Mouse (Mus musculus) heart, embryonic 12.5 days (tissue): Measurements from ENCODE around the gene Cep112. TPM values are rescaled to one million over a fixed set of nuclear protein-coding genes. Genes with fewer than 3 reads are reported as not detected.

Experiments used
- ATAC-seq: fragments of 200-750 bp; cut with Nextera tagmentation; 2 replicates; pipeline ENCODE4 v1.8.0; 2017; ENCODE audit warnings: moderate TSS enrichment, moderate library complexity; ENCODE audit not compliant: insufficient number of reproducible peaks, low FRiP score
- H3K27ac ChIP-seq: fragments of 300-500 bp; sonication (generic); 2 replicates; pipeline ENCODE4 v1.5.1; 2016; ENCODE audit warnings: mild to moderate bottlenecking, moderate library complexity; ENCODE audit not compliant: poor library complexity, severe bottlenecking
- H3K27me3 ChIP-seq: fragments of 300-500 bp; sonication (generic); replicated peaks from 2 replicates; pipeline ENCODE4 v1.6.1; 2016; ENCODE audit warnings: mild to moderate bottlenecking, moderate library complexity
- H3K36me3 ChIP-seq: fragments of 300-500 bp; sonication (generic); 2 replicates; pipeline ENCODE4 v1.6.1; 2016; ENCODE audit warnings: mild to moderate bottlenecking, moderate library complexity
- H3K4me1 ChIP-seq: fragments of 300-500 bp; sonication (generic); replicated peaks from 2 replicates; pipeline ENCODE4 v1.6.1; 2016; ENCODE audit warnings: mild to moderate bottlenecking
- H3K4me2 ChIP-seq: fragments of 300-500 bp; sonication (generic); 2 replicates; pipeline ENCODE4 v1.6.1; 2016; ENCODE audit warnings: mild to moderate bottlenecking, moderate library complexity
- H3K4me3 ChIP-seq: fragments of 300-500 bp; sonication (generic); 2 replicates; pipeline ENCODE4 v1.5.1; 2016; ENCODE audit warnings: mild to moderate bottlenecking
- H3K9ac ChIP-seq: fragments of 300-500 bp; sonication (generic); 2 replicates; pipeline ENCODE4 v1.6.1; 2016; ENCODE audit warnings: mild to moderate bottlenecking, moderate library complexity
- H3K9me3 ChIP-seq: fragments of 300-500 bp; sonication (generic); replicated peaks from 2 replicates; pipeline ENCODE4 v1.6.1; 2016; ENCODE audit warnings: mild to moderate bottlenecking, moderate library complexity
- WGBS: fragments of 180-500 bp; shearing (Covaris S2); methylation state at CpG from one replicate; pipeline ENCODE4 v1.1.7; 2016; 5-methylcytosine and 5-hydroxymethylcytosine counted together
- polyA plus RNA-seq: library from polyadenylated mRNA; unstranded; fragments of >200 nt; fragmentation: Nextera tagmentation; extraction: Ambion mirVana; gene quantifications from 2 replicates; pipeline ENCODE4 v1.2.1, GENCODE M21; 2016

Cep112 gene
- polyA plus RNA-seq, 1 experiment from 2014 or later, result 7.9 TPM

DNA sequence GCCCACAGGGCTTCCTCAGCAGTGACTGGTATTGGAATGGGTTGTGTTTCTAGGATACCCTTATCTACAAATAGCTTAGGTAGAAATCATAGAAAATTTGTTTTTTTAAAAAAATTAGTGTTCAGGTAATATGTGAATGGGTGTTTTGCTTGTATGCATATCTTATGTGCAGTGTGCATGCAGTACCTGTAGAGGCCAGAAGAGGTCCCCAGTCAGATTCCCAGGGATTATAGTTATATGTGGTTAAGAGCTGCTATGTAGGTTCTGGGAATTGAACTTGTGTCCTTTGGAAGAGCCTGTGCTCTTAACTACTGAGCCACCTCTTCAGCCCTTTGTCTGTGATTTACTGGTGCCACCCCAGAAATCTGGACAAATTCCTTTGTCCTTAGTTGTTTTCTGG, 22.2 kb downstream of the Cep112 start:
- no peak overlapping the region for H3K4me2 ChIP-seq
- no peaks in the 10 kb centered on the region for H3K4me1 ChIP-seq
- H3K27ac ChIP-seq, result no peak overlapping the region
- H3K36me3 ChIP-seq, result peaks cover 6% of the 10 kb centered on the region
- H3K27me3 ChIP-seq, result no peaks in the 10 kb centered on the region
- no peak overlapping the region for H3K4me3 ChIP-seq
- no peak for ATAC-seq
- no peaks in the 10 kb centered on the region; the same call in 1 of the 2 replicates for H3K9me3 ChIP-seq
- no peak overlapping the region for H3K9ac ChIP-seq

DNA sequence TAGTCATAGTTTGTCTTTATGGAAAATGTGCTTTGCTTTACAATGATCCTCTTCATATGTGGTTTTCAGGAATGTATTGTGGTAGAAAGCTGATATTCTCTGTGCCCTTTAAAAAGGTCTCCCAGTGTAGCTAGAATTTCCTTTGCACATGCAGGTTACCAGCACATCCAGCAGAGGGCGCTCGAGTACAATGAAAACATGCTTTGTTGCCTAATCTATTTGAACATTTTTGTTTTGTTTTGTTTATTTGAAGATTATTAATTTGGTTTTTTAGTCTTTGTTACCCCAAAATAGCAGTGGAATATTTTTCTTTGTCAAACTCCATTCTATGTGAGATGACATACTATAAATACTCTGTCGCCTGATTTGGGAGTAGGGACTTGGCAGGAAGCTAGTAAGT, 24.8 kb downstream of the Cep112 start:
- no peak for ATAC-seq
- Histone ChIP-seq H3K9me3 (no peaks in the 10 kb centered on the region; the same call in 1 of the 2 replicates), H3K4me1 (no peaks in the 10 kb centered on the region), H3K27ac (no peak overlapping the region), H3K27me3 (no peaks in the 10 kb centered on the region), H3K4me3 (no peak overlapping the region), H3K36me3 (peaks cover 6% of the 10 kb centered on the region), H3K9ac (no peak overlapping the region), H3K4me2 (no peak overlapping the region)
- WGBS, result 27% methylated on average over 3 of the region's 3 CpGs

DNA sequence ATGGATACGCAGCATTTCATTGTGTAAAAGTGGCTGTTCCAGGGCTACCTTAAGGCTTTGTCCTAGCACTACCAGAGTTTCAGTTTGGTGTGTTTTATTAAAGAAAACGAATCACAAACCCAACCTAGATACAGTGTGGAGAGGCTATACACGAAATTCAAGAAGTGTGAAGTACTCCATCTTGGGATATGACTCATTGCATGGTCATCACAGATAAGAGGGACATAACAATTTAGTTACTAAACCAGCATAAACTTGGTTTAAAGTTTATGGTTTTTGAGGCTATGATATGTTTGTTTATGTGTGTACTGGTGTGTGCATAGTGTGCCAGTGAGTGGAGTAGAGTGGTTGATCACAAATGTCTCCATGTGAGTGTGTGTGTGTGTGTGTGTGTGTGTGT, 34.6 kb downstream of the Cep112 start:
- ATAC-seq, result no peak
- Histone ChIP-seq H3K9ac (no peak overlapping the region), H3K9me3 (peaks cover 4% of the 10 kb centered on the region; the same call in 1 of the 2 replicates), H3K27me3 (no peaks in the 10 kb centered on the region), H3K4me1 (0 out of 2 replicates have a peak, but pooled peaks cover 5% of the 10 kb centered on the region), H3K27ac (no peak overlapping the region), H3K4me2 (no peak overlapping the region), H3K4me3 (no peak overlapping the region), H3K36me3 (peaks cover 8% of the 10 kb centered on the region; the same call in 1 of the 2 replicates)
- WGBS, result 69% methylated on average over 3 of the region's 3 CpGs

GRCm38 (mm10) chr11:108464138-108464537, 39.1 kb downstream of the Cep112 start:
- Histone ChIP-seq H3K4me1 (0 out of 2 replicates have a peak, but pooled peaks cover 6% of the 10 kb centered on the region), H3K27ac (no peak overlapping the region), H3K27me3 (no peaks in the 10 kb centered on the region), H3K9me3 (no peaks in the 10 kb centered on the region), H3K36me3 (no peaks in the 10 kb centered on the region), H3K9ac (no peak overlapping the region), H3K4me3 (no peak overlapping the region), H3K4me2 (peak overlapping the region; percentile 39; the same call in 1 of the 2 replicates)
- 32% methylated on average over 8 of the region's 8 CpGs for WGBS
- no peak for ATAC-seq

DNA sequence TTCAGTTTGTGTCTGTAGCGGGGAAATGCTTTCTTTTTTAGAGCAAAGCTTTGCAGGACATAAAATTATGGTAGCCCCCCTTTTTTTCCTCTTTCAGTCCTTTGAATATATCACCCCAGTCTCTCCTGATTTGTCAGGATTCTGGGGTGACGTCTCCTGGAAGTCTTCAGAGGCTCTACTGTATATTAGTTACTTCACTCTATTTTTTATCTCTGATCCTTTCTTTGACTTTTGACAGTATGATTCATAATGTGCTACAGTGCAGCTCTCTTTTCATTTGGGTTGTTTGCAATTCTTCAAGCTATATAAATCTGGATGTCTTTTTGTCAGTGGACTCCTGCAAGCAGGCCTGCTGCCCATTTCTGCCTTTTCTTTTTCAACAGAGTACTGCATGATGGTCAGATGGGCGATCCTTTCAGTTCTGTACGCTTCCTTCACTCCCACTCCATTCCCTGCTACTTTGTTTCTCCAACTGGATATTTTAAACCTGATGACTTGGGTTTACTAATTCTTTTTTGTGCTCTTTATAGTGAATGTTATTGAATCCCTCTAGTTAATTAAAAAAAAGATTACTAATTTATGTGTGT, 39.8 kb downstream of the Cep112 start:
- H3K4me3 ChIP-seq, result no peak overlapping the region
- 75% methylated on average over 4 of the region's 4 CpGs for WGBS
- H3K27me3 ChIP-seq, result no peaks in the 10 kb centered on the region
- H3K4me1 ChIP-seq, result 0 out of 2 replicates have a peak, but pooled peaks cover 6% of the 10 kb centered on the region
- H3K36me3 ChIP-seq, result no peaks in the 10 kb centered on the region
- H3K9ac ChIP-seq, result no peak overlapping the region
- H3K9me3 ChIP-seq, result no peaks in the 10 kb centered on the region
- no peak overlapping the region for H3K27ac ChIP-seq
- H3K4me2 ChIP-seq, result no peak overlapping the region
- ATAC-seq, result no peak

- Histone ChIP-seq H3K27ac (no peak overlapping the region; the same call in 1 of the 2 replicates), H3K4me3 (no peak overlapping the region), H3K9me3 (no peaks in the 10 kb centered on the region), H3K4me2 (no peak overlapping the region), H3K36me3 (no peaks in the 10 kb centered on the region), H3K9ac (no peak overlapping the region), H3K27me3 (no peaks in the 10 kb centered on the region), H3K4me1 (no peaks in the 10 kb centered on the region)
- 43% methylated on average over 7 of the region's 7 CpGs for WGBS
- no peak for ATAC-seq
These were observed 50.7 kb downstream of the Cep112 start for GRCm38 (mm10) chr11:108475738-108476137.

DNA sequence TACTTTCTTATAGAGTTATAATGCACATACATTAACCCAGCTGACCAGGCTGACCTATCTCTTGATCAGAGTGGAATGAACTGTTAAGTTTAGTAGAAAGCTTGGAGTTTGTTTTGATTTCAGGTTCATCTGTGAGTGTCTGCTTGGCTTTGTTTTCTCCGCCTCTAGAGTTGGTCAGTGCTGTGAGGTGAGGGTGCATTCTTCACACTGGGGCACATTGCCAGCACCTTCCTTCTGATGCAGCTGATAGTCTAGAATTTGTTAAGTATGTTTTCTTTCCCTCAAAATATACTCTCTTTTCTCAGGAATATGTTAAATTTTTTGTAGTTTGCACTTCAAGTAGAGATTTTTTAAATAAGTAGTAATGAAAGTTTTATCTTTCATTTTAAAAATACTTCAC, 51.2 kb downstream of the Cep112 start:
- Histone ChIP-seq H3K9me3 (no peaks in the 10 kb centered on the region), H3K36me3 (no peaks in the 10 kb centered on the region), H3K4me1 (peaks cover under 1% of the 10 kb centered on the region; the same call in 1 of the 2 replicates), H3K4me2 (no peak overlapping the region), H3K27ac (no peak overlapping the region), H3K9ac (no peak overlapping the region), H3K4me3 (no peak overlapping the region), H3K27me3 (no peaks in the 10 kb centered on the region)
- WGBS, result 71% methylated on average over 1 of the region's 1 CpGs
- no peak for ATAC-seq

DNA sequence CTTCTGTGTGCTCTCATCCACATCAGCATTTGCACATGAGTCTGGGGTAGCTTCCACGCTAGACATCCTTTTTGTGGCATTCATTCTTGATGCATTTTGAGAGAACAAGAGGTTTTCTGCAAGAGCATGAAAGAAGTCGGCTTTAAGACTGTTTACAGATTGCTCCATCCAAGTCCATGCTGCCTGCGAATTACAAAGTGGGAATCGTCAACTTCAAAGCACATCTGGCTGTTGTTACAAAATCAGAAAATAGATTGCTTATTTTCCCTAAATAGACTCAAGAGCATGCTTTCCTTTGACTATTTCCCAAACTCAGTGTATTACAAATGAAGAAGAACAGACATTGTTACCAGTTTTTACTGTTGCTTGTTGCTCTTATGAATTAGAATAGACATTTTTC, 59.0 kb downstream of the Cep112 start:
- ATAC-seq, result no peak
- H3K9me3 ChIP-seq, result no peaks in the 10 kb centered on the region
- 82% methylated on average over 4 of the region's 4 CpGs for WGBS

DNA sequence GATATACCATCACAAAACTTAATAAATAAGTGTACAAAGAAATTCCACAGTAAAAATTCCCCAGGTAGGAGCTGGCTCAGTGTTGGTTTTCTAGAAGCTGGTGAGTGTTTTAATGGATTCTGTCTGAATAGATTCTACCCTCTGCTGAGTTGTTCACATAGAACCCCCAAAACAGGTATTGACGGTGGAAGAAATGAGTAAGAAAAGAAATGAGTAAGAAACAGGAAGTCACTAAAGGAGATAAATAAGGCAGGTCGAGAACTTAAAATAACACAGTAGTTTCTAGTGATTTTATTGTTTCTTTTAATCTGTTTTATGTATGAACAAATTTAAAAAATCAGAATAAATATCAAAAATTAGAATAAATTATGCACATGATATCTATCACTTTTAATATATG, 63.3 kb downstream of the Cep112 start:
- Histone ChIP-seq H3K9ac (no peak overlapping the region), H3K4me3 (no peak overlapping the region), H3K4me1 (peaks cover 7% of the 10 kb centered on the region), H3K27me3 (no peaks in the 10 kb centered on the region), H3K27ac (no peak overlapping the region), H3K9me3 (no peaks in the 10 kb centered on the region), H3K36me3 (0 out of 2 replicates have a peak, but pooled peaks cover 8% of the 10 kb centered on the region), H3K4me2 (no peak overlapping the region)
- 56% methylated on average over 2 of the region's 2 CpGs for WGBS
- ATAC-seq, result no peak

More for the DNA sequence above, 59.0 kb downstream of the Cep112 start:
- H3K4me2 ChIP-seq, result no peak overlapping the region
- no peak overlapping the region for H3K9ac ChIP-seq
- H3K27ac ChIP-seq, result no peak overlapping the region
- H3K36me3 ChIP-seq, result no peaks in the 10 kb centered on the region
- H3K4me3 ChIP-seq, result no peak overlapping the region
- peaks cover 9% of the 10 kb centered on the region for H3K4me1 ChIP-seq
- no peaks in the 10 kb centered on the region for H3K27me3 ChIP-seq

DNA sequence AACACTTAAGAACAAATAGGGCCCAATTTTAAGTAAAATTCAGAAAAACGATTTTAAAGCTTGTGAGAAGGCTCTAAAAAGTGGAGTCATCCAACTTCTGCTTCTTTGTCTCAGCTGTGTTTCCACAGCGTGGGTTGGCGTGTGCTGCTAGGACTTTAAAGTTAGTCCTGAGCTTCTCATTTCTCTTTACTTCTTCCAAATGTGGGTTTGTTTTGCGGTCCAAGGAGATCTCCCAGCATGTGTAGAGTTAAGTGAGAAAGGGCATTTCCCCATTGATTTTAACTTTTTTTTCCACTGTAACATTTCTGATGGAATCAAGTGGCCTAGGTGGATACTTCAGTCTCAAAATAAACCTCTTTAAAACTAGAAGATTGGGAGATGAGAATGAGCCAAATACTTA, 64.9 kb downstream of the Cep112 start:
- Histone ChIP-seq H3K4me3 (no peak overlapping the region), H3K4me1 (peaks cover 8% of the 10 kb centered on the region), H3K9ac (no peak overlapping the region), H3K27me3 (no peaks in the 10 kb centered on the region), H3K36me3 (0 out of 2 replicates have a peak, but pooled peaks cover 8% of the 10 kb centered on the region), H3K4me2 (no peak overlapping the region), H3K27ac (no peak overlapping the region), H3K9me3 (no peaks in the 10 kb centered on the region)
- ATAC-seq, result no peak
- 88% methylated on average over 4 of the region's 4 CpGs for WGBS

DNA sequence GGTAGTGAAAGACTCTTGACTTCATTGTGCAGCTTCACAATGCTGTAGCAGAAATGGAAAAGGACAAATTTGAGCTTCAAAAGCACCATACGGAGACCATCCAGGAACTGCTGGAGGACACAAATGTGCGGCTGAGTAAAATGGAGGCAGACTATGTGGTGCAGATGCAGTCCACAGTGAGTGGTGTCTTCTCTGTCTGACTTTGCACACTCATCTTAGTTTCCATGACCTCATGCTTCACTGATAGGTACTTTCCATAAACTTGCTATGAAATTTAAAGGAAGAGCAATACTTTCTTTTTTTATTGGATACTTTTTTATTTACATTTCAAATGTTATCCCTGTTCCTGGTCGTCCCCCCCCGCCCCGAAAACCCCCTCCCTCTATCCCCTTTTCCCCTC, 83.2 kb downstream of the Cep112 start:
- no peak overlapping the region for H3K27ac ChIP-seq
- WGBS, result 86% methylated on average over 5 of the region's 5 CpGs
- no peak overlapping the region for H3K4me2 ChIP-seq
- H3K36me3 ChIP-seq, result no peaks in the 10 kb centered on the region
- H3K27me3 ChIP-seq, result no peaks in the 10 kb centered on the region
- H3K4me3 ChIP-seq, result no peak overlapping the region
- no peak for ATAC-seq
- H3K9me3 ChIP-seq, result no peaks in the 10 kb centered on the region
- no peaks in the 10 kb centered on the region for H3K4me1 ChIP-seq
- H3K9ac ChIP-seq, result no peak overlapping the region
